Mouse (Mus musculus) liver, adult 2 months (tissue): ENCODE results near the gene Sart1. TPM values are rescaled to one million over a fixed set of nuclear protein-coding genes. Genes with fewer than 3 reads are reported as not detected.

Experiments
- DNase-seq: peaks from one replicate; pipeline ENCODE4 v3.0.0-alpha.2; 2011; ENCODE audit warnings: low read depth, low spot score; ENCODE audit errors: extremely low read depth
- H3K27ac ChIP-seq: fragments of 200-500 bp; replicated peaks from 2 replicates; pipeline ENCODE4 v1.5.1; 2012; ENCODE audit warnings: low read depth, mild to moderate bottlenecking, control low read depth, inconsistent platforms, low read length; ENCODE audit not compliant: insufficient read depth
- H3K27me3 ChIP-seq: fragments of 200-500 bp; 2 replicates; pipeline ENCODE4 v1.6.1; 2012; ENCODE audit warnings: mild to moderate bottlenecking, moderate library complexity, low read length, inconsistent platforms; ENCODE audit not compliant: control insufficient read depth, insufficient read depth
- H3K36me3 ChIP-seq: fragments of 200-500 bp; 2 replicates; pipeline ENCODE4 v1.6.1; 2012; ENCODE audit warnings: low read length, inconsistent platforms; ENCODE audit not compliant: control insufficient read depth, insufficient read depth
- H3K4me1 ChIP-seq: fragments of 200-500 bp; 2 replicates; pipeline ENCODE4 v1.6.1; 2011; ENCODE audit warnings: low read length; ENCODE audit not compliant: control insufficient read depth, insufficient read depth
- H3K4me3 ChIP-seq: fragments of 200-500 bp; 2 replicates; pipeline ENCODE4 v1.5.1; 2011; ENCODE audit warnings: low read depth, mild to moderate bottlenecking, control low read depth, low read length, moderate library complexity; ENCODE audit not compliant: insufficient read depth
- H3K79me2 ChIP-seq: fragments of 200-500 bp; 2 replicates; pipeline ENCODE4 v1.6.1; 2012; ENCODE audit warnings: inconsistent platforms, mild to moderate bottlenecking, low read length, moderate library complexity; ENCODE audit not compliant: control insufficient read depth, insufficient read depth
- H3K9ac ChIP-seq: fragments of 200-500 bp; 2 replicates; pipeline ENCODE4 v1.6.1; 2012; ENCODE audit warnings: low read depth, mild to moderate bottlenecking, control low read depth, inconsistent platforms, low read length
- CTCF ChIP-seq: fragments of 200-500 bp; IDR thresholded peaks from 2 replicates; pipeline ENCODE4 v1.5.1; 2011; ENCODE audit warnings: low read depth, low read length, control low read depth
- POLR2A ChIP-seq: fragments of 200-500 bp; IDR thresholded peaks from 2 replicates; pipeline ENCODE4 v1.6.1; 2011; ENCODE audit warnings: low read length, control low read depth; ENCODE audit not compliant: insufficient read depth; ENCODE audit errors: extremely low read depth
- WGBS: fragments of 180-500 bp; shearing (Covaris S2); methylation state at CpG from one replicate; pipeline ENCODE4 v1.1.7; 2018; 5-methylcytosine and 5-hydroxymethylcytosine counted together
- polyA plus RNA-seq: library from polyadenylated mRNA; depleted of rRNA; stranded (reverse); fragments of >200 nt; gene quantifications from 2 replicates; pipeline ENCODE4 v1.2.3, GENCODE M21; 2012; rRNA removed
- total RNA-seq: library from RNA; depleted of rRNA; stranded (reverse); fragments of >200 nt; gene quantifications from 2 replicates; pipeline ENCODE4 v1.2.3, GENCODE M21; 2014; rRNA removed

Gene Sart1
- total RNA-seq (17.5 and 23.2 TPM in 2 replicates), polyA plus RNA-seq (8.3 TPM in 2 replicates)

DNA sequence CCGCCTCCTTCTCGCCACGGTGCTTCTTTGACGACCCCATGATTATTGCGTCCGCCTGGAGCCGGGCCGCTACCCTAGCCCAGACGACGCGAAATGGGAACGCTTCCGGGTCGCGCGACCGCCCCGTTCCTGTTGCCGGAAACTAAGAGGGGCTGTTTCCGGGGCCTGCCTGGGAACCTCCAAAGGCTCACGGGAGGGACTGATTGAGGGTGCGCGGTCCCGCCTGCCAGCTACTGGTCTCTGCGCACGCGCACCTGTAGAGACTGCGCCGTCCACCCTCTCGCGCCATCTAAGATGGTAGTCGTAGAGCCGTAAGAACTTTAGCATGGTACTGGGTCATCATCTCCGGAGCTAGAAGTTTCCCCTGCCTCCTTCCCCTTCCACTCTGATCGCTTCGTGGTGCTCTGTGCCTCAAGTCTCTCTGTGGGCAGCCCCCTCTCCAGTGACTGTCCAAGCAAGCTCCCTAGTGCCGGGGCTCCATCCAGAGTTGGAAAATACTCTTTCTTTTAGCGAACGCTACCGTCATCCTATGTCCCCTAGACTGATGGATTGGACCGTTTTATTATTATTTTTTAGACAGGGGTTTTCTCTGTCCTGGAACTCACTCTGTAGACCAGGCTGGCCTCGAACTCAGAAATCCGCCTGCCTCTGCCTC lies at the start of gene Sart1:
Sart1 (minus strand) TSS at position 116 of the 655 bp plus-strand sequence.
- peaks cover 16% of the 10 kb centered on the region for H3K79me2 ChIP-seq
- TF ChIP-seq POLR2A (peak; percentile 72), CTCF (no peak)

DNA sequence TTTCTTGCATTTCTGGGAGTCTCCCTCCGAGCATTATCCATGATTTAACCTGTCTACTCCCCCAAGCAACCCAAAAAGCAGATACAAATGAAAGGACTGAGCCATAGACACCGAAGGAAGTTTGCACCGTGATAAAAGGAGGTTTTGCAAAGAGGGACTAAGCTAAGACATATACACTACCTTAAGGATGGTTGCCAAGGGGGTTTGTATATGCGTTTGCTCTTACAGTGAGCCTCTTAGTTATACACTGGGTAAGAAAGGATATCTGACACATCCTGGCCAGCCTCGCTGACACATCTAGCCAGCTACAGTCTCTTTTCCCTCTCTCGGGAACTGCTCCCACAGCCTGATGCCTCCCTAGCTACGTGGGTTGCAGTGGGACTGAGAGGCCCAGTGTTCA lies 45.4 kb upstream of the Sart1 start:
- Histone ChIP-seq H3K27me3 (no peaks in the 10 kb centered on the region), H3K79me2 (no peaks in the 10 kb centered on the region), H3K4me3 (no peak overlapping the region), H3K36me3 (no peaks in the 10 kb centered on the region), H3K27ac (no peak overlapping the region), H3K4me1 (peaks cover 5% of the 10 kb centered on the region; the same call in 1 of the 2 replicates), H3K9ac (no peak overlapping the region)
- WGBS, result 67% methylated on average over 7 of the region's 7 CpGs
- no peak for TF ChIP-seq POLR2A
- no peak for TF ChIP-seq CTCF
- no peak for DNase-seq

More for the DNA sequence above, at the start of gene Sart1:
- H3K27me3 ChIP-seq, result no peaks in the 10 kb centered on the region
- H3K4me3 ChIP-seq, result peak within 1 kb of the TSS; percentile 86
- under 1% methylated on average over 43 of the region's 43 CpGs for WGBS
- DNase-seq, result peak; percentile 87
- peak within 1 kb of the TSS; percentile 91 for H3K9ac ChIP-seq
- peak within 1 kb of the TSS; percentile 64 for H3K27ac ChIP-seq
- H3K36me3 ChIP-seq, result no peaks in the 10 kb centered on the region
- peaks cover 10% of the 10 kb centered on the region for H3K4me1 ChIP-seq

DNA sequence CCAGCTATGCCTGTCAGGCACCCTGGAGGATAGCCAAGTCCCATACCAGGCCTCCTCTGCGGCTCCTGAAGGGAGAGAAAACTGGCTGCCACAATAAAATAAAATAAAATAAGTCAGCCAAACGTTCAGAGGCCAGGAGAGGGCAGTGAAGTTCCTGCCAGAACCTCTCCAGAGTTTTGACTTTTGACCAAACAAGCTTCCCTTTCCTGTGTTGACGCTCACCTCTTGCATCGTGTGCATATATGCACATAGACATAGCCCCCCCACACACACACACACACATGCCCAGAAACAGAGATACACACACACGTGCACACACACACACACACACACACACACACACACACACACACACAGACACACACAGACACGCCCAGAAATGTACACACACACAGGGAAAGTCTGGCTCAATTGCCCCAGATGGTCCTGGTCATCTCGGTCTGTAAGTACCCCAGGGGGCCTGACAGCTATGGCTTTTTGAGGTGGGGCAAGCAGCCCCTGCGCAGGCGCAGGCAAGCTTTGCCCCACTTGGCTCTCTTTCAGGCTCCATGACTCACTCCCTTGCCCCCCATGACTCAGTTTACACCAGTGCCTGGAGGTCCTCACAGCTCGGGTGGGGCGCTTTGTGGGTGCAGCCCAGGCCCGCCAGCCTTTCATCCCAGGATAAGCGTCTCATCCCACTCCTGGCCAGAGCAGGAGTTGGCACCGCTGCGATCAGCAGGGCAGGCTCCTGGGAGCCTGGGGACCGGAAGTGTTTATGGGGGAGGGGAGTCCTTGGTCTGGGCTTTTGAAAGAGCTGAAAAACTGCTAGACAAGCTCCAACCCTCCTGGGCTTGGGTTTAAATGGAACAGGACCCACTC lies 44.7 kb upstream of the Sart1 start:
- peak overlapping the region; percentile 45 for H3K4me3 ChIP-seq
- H3K4me1 ChIP-seq, result peaks cover 5% of the 10 kb centered on the region; the same call in 1 of the 2 replicates
- no peaks in the 10 kb centered on the region for H3K79me2 ChIP-seq
- peak; percentile 47 for TF ChIP-seq CTCF
- TF ChIP-seq POLR2A, result no peak
- DNase-seq, result peak; percentile 74
- no peaks in the 10 kb centered on the region for H3K27me3 ChIP-seq
- H3K36me3 ChIP-seq, result no peaks in the 10 kb centered on the region
- peak overlapping the region; percentile 37 for H3K27ac ChIP-seq
- WGBS, result 1% methylated on average over 16 of the region's 16 CpGs
- H3K9ac ChIP-seq, result peak overlapping the region; percentile 47

DNA sequence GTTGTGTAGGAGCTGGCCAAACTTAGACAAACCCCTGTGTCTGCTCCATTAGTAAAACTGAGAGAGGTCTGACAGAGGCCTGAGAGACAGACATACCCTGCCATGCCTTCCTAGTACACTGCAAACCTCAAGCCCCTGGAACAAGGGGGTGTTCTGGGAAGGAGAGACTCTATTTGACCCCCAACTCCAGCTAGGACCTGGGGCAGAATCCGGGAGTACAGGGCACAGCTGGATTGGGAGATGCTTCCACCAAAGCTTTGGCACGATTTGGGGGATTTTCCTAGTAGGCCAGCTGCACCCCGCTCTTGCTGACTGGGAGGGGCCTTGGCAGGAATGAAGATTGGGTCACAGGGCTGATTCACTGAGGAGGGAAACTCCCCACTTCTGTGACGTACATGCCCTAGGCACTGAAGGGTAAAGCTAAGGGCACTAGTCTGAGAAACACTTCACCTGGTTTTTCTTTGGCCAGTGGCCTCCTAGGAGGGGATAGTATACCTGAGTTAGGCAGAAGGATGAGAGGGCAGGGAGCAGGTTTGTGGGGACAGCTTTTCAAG lies 43.5 kb upstream of the Sart1 start:
- H3K79me2 ChIP-seq, result no peaks in the 10 kb centered on the region
- H3K27me3 ChIP-seq, result no peaks in the 10 kb centered on the region
- no peak overlapping the region for H3K9ac ChIP-seq
- 88% methylated on average over 4 of the region's 4 CpGs for WGBS
- no peak overlapping the region for H3K27ac ChIP-seq
- DNase-seq, result no peak
- TF ChIP-seq CTCF (no peak), POLR2A (no peak)
- H3K4me3 ChIP-seq, result no peak overlapping the region
- H3K36me3 ChIP-seq, result no peaks in the 10 kb centered on the region
- H3K4me1 ChIP-seq, result peaks cover 5% of the 10 kb centered on the region; the same call in 1 of the 2 replicates

DNA sequence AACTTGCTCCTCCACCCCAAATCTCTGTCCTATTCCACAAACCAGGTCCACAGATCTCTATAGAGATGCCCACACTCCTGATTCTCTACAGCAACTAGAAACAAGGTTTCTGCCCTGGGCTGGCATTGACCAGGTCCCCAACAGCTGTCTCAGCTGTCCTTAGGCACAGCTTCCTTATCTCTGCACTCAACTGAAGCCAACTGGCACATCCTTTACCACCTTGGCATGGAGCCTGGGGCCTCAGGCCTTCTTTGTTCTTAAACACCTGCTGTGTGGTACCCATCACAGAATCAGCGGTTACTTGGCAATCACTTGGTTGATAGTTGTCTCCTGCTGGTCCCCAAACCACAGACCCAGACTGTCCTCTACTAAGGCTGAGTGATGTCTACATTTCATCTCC lies 41.9 kb upstream of the Sart1 start:
- TF ChIP-seq POLR2A, result no peak
- TF ChIP-seq CTCF, result no peak
- WGBS, result 76% methylated on average over 1 of the region's 1 CpGs
- no peak overlapping the region for H3K27ac ChIP-seq
- H3K27me3 ChIP-seq, result no peaks in the 10 kb centered on the region
- peak; percentile 28 for DNase-seq
- peaks cover 15% of the 10 kb centered on the region for H3K4me1 ChIP-seq
- no peak overlapping the region for H3K9ac ChIP-seq
- H3K36me3 ChIP-seq, result no peaks in the 10 kb centered on the region
- H3K79me2 ChIP-seq, result peaks cover 10% of the 10 kb centered on the region; the same call in 1 of the 2 replicates
- H3K4me3 ChIP-seq, result no peak overlapping the region

DNA sequence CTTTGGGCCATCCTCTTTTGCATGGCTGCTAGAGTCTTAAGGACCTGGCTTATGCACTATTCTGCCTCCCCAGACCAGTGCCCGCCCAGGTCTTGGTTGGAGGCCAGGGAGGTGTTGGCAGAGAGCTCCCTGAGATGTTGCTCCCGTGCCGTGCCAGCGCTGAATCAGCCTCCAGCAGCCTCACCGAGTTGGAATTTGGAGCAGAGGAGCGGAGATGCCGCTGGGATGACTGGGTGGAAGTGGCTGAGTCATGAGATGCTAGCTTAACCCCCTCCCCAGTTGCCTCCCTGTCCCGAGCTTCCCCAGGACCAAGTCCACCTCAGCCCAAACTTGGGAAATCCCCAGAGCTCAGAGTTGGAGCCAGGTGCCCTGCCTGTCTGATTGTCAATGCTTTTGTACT lies 41.3 kb upstream of the Sart1 start:
- H3K27me3 ChIP-seq, result no peaks in the 10 kb centered on the region
- no peak overlapping the region for H3K27ac ChIP-seq
- no peak for DNase-seq
- no peak overlapping the region for H3K4me3 ChIP-seq
- 13% methylated on average over 8 of the region's 8 CpGs for WGBS
- H3K4me1 ChIP-seq, result peaks cover 15% of the 10 kb centered on the region
- H3K79me2 ChIP-seq, result peaks cover 14% of the 10 kb centered on the region; the same call in 1 of the 2 replicates
- H3K36me3 ChIP-seq, result no peaks in the 10 kb centered on the region
- no peak overlapping the region for H3K9ac ChIP-seq
- no peak for TF ChIP-seq POLR2A
- no peak for TF ChIP-seq CTCF
